Mouse (Mus musculus) heart, embryonic 14.5 days (tissue): ENCODE data around the gene Atrnl1. TPM values are rescaled to one million over a fixed set of nuclear protein-coding genes. Genes with fewer than 3 reads are reported as not detected.

Experiments used
- ATAC-seq: fragments of 200-750 bp; cut with Nextera tagmentation; 2 replicates; pipeline ENCODE4 v1.8.0; 2017; ENCODE audit warnings: low read depth, moderate TSS enrichment; ENCODE audit not compliant: insufficient number of reproducible peaks, insufficient read depth, low FRiP score
- H3K27ac ChIP-seq, 2 experiments: fragments of 200-500 bp in 1 of 2; fragments of 300-500 bp in 1 of 2; sonication (generic) in 1 of 2; replicated peaks in 1 of 2; 2 replicates each; pipeline ENCODE4 v1.5.1; 2012 to 2014; ENCODE audit warnings: low read depth in 2 of 2, low read length in 2 of 2, control low read depth in 1 of 2, mild to moderate bottlenecking in 1 of 2, mixed read lengths in 1 of 2; ENCODE audit not compliant: control insufficient read depth in 1 of 2, insufficient read depth in 1 of 2
- H3K27me3 ChIP-seq: fragments of 300-500 bp; sonication (generic); 2 replicates; pipeline ENCODE4 v1.6.1; 2014; ENCODE audit warnings: mild to moderate bottlenecking, low read length, control low read depth; ENCODE audit not compliant: control insufficient read depth, insufficient read depth
- H3K36me3 ChIP-seq: fragments of 300-500 bp; sonication (generic); 2 replicates; pipeline ENCODE4 v1.6.1; 2014; ENCODE audit warnings: mild to moderate bottlenecking, control low read depth, low read length, mixed read lengths; ENCODE audit not compliant: control insufficient read depth, insufficient read depth
- H3K4me1 ChIP-seq, 2 experiments: fragments of 200-500 bp in 1 of 2; fragments of 300-500 bp in 1 of 2; sonication (generic) in 1 of 2; 2 replicates each; pipeline ENCODE4 v1.6.1; 2012 to 2014; ENCODE audit warnings: low read length in 2 of 2, control low read depth in 1 of 2, mixed read lengths in 1 of 2; ENCODE audit not compliant: control insufficient read depth in 2 of 2, insufficient read depth in 2 of 2
- H3K4me2 ChIP-seq: fragments of 300-500 bp; sonication (generic); 2 replicates; pipeline ENCODE4 v1.6.1; 2014; ENCODE audit warnings: mild to moderate bottlenecking, low read length
- H3K4me3 ChIP-seq, 2 experiments: fragments of 200-500 bp in 1 of 2; fragments of 300-500 bp in 1 of 2; sonication (generic) in 1 of 2; 2 replicates each; pipeline ENCODE4 v1.5.1; 2012 to 2014; ENCODE audit warnings: low read length in 2 of 2, mild to moderate bottlenecking in 2 of 2, control low read depth in 1 of 2, low read depth in 1 of 2, moderate library complexity in 1 of 2; ENCODE audit not compliant: control insufficient read depth in 1 of 2, insufficient read depth in 1 of 2
- H3K9ac ChIP-seq: fragments of 300-500 bp; sonication (generic); 2 replicates; pipeline ENCODE4 v1.6.1; 2014; ENCODE audit warnings: mild to moderate bottlenecking, low read length
- H3K9me3 ChIP-seq: fragments of 300-500 bp; sonication (generic); 2 replicates; pipeline ENCODE4 v1.6.1; 2016; ENCODE audit warnings: low read length, control low read depth; ENCODE audit not compliant: control insufficient read depth
- WGBS: fragments of 180-500 bp; shearing (Covaris S2); extraction: QIAGEN DNeasy Blood & Tissue Kit; methylation state at CpG from one replicate; pipeline ENCODE4 v1.1.7; 2014; 5-methylcytosine and 5-hydroxymethylcytosine counted together
- polyA plus RNA-seq: library from polyadenylated mRNA; unstranded; fragments of >200 nt; fragmentation: Nextera tagmentation; extraction: Ambion mirVana; gene quantifications from 2 replicates; pipeline ENCODE4 v1.2.1, GENCODE M21; 2014

Atrnl1 gene
- polyA plus RNA-seq, 1 experiment from 2014 or later: 4.2 TPM

DNA sequence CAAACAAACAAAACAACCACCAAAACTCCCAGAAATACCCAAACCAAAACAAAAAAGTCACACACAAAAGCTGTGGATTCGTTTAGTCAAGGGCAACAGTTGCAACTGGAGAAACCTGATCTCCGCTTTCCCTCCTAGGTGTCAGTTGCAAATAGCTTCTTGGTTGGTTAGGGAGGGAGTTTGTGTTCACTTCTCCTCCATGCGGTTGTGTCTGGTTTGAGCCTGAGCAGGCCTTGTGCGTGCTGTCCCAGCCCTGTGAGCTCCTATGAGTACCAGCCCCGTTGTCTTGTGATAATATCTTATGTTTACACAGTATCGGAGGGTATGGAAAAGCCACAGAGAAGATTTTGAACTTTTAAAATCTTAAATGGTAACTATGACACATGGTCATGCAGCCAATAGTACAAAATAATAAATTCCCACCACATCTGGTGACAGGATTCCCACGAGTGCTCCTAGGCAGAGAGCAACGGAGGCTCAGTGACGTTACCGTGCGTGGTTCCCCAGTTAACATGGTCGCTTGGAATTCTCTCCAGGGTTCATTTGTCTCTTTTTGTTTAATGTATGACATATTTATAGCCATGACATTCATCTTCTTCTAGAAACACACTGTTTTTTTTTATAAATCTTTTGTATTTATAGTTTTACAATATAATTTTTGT is 46.7 kb downstream of the Atrnl1 start:
- WGBS: 61% methylated on average over 12 of the region's 12 CpGs
- Histone ChIP-seq H3K4me1 (peaks cover 0 to 4% of the 10 kb centered on the region in 2 experiments; a peak in 1 of 4 replicates), H3K27me3 (no peaks in the 10 kb centered on the region), H3K4me2 (no peak overlapping the region), H3K4me3 (no peak overlapping the region), H3K36me3 (peaks cover 31% of the 10 kb centered on the region), H3K9ac (no peak overlapping the region), H3K9me3 (no peaks in the 10 kb centered on the region), H3K27ac (no peak overlapping the region)
- no peak for ATAC-seq

GRCm38 (mm10) chr19:57658111-57659091 is 47.6 kb downstream of the Atrnl1 start:
- H3K9ac ChIP-seq: no peak overlapping the region
- no peak for ATAC-seq
- no peak overlapping the region for H3K4me2 ChIP-seq
- H3K27me3 ChIP-seq: no peaks in the 10 kb centered on the region
- 78% methylated on average over 8 of the region's 8 CpGs for WGBS
- H3K4me1 ChIP-seq: peaks cover 0 to 4% of the 10 kb centered on the region in 2 experiments; a peak in 1 of 4 replicates
- peaks cover 27% of the 10 kb centered on the region for H3K36me3 ChIP-seq
- no peaks in the 10 kb centered on the region for H3K9me3 ChIP-seq
- H3K4me3 ChIP-seq: no peak overlapping the region
- H3K27ac ChIP-seq: peak overlapping the region; percentile 19 to 44; a peak in 2 of 4 replicates

DNA sequence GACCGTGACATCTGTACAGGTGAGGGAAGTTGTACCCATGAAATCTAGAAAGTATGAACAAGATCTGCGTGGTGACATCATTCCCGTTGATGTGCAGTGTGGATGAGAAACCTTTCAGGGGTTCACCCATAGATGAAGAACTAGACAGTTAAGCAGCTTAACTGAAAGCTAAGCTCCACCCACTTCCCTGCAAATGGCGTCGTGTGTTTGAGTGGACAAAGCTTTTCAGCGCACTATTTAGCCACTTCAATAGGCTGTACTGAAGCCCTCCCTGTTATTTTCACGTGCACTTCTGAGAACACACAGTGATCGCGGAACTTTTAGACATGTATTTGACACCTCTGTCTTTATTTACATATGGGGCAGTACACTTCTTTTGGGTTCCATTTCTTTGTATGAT is 56.2 kb downstream of the Atrnl1 start:
- Histone ChIP-seq H3K27ac (no peak overlapping the region), H3K36me3 (0 out of 2 replicates have a peak, but pooled peaks cover 7% of the 10 kb centered on the region), H3K9me3 (no peaks in the 10 kb centered on the region), H3K27me3 (no peaks in the 10 kb centered on the region), H3K4me2 (no peak overlapping the region), H3K4me3 (no peak overlapping the region), H3K4me1 (no peaks in the 10 kb centered on the region), H3K9ac (no peak overlapping the region)
- no peak for ATAC-seq
- 89% methylated on average over 9 of the region's 9 CpGs for WGBS

DNA sequence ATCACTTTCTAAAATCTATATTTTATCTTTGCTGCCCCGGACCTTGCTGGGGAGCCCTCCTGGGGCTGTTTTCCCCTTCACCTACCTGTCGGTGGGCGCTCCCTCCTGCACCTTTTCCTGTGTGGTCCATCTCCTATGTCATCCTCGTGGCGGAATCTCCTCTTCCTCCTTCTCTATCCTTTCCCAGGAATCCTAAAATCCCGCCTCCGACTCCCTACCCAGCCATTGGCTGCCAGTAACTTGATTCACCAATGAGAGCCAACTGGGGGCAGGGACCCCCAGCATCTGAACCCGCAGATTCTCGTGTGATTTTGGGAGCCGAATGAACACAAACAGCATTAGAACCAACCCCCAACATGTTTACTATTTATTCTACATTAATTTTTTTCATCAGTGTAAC is 57.1 kb downstream of the Atrnl1 start:
- Histone ChIP-seq H3K4me3 (no peak overlapping the region), H3K9me3 (no peaks in the 10 kb centered on the region), H3K4me2 (no peak overlapping the region), H3K27me3 (no peaks in the 10 kb centered on the region), H3K36me3 (0 out of 2 replicates have a peak, but pooled peaks cover 7% of the 10 kb centered on the region), H3K9ac (no peak overlapping the region), H3K27ac (no peak overlapping the region), H3K4me1 (no peaks in the 10 kb centered on the region)
- WGBS: 87% methylated on average over 10 of the region's 10 CpGs
- ATAC-seq: no peak

DNA sequence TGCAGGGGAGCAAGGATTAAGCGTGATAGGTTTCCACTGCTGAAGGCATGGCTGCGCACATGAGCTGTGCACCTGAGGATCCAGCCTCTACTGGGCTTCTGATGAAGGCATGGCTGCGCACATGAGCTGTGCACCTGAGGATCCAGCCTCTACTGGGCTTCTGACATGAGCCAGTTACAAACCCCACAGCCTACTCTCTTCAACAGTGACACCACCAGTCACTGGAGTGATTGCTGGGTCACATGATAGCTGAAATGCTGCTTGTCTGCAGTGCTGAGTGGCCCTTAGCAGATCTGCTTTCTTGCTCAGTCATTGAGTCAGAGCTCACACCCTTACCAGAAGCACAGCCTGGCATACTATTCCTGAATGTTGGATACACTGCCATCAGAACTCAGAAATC is 68.6 kb downstream of the Atrnl1 start:
- Histone ChIP-seq H3K9me3 (no peaks in the 10 kb centered on the region), H3K4me3 (no peak overlapping the region), H3K9ac (no peak overlapping the region), H3K27ac (no peak overlapping the region), H3K27me3 (no peaks in the 10 kb centered on the region), H3K4me2 (no peak overlapping the region), H3K4me1 (peaks cover 2 to 4% of the 10 kb centered on the region in 2 experiments; a peak in 2 of 4 replicates), H3K36me3 (peaks cover 9% of the 10 kb centered on the region; the same call in 1 of the 2 replicates)
- no peak for ATAC-seq
- 93% methylated on average over 3 of the region's 3 CpGs for WGBS

DNA sequence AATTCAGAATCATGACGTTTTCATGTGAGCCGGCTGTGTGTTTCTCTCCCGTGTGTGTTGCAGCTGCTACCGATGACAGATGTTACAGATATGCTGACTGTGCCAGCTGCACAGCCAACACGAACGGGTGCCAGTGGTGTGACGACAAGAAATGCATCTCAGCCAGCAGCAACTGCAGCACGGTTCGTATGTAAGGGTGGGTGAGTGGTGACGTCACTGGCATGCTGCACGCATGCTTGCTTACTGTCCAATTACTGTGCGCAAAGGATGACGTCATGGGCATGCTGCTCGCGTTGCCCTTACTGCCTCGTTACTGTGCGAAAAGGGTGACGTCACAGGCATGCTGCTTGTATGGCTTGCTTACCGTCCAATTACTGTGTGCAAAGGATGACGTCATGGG is 75.8 kb downstream of the Atrnl1 start:
- no peaks in the 10 kb centered on the region for H3K27me3 ChIP-seq
- H3K4me3 ChIP-seq: no peak overlapping the region
- H3K36me3 ChIP-seq: 0 out of 2 replicates have a peak, but pooled peaks cover 5% of the 10 kb centered on the region
- 74% methylated on average over 20 of the region's 20 CpGs for whole genome bisulfite sequencing
- H3K9me3 ChIP-seq: no peaks in the 10 kb centered on the region
- no peak overlapping the region for H3K4me2 ChIP-seq
- H3K4me1 ChIP-seq: peaks cover 0 to 4% of the 10 kb centered on the region in 2 experiments; a peak in 1 of 4 replicates
- ATAC-seq: no peak
- no peak overlapping the region for H3K9ac ChIP-seq
- H3K27ac ChIP-seq: no peak overlapping the region

DNA sequence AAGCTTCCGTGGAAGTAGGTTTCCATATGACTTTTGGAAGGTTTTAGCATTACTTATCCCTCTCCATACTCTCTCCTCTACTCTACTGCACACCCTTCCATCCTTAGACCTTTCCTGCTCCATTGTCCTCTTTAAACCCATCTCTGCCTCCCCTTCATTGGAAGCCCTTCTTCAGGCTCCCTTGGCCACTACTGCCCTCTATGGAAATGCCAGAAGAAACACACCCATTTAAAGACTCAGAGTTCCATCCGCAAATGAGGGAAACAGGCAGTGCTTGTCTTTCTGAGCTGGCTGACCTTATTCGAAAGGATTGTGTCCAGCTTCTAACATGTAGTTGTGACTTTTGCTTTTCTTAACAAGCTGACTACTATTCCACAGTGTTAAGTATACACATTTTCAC is 81.7 kb downstream of the Atrnl1 start:
- peaks cover 6% of the 10 kb centered on the region; the same call in 1 of the 2 replicates for H3K36me3 ChIP-seq
- H3K27ac ChIP-seq: no peak overlapping the region
- no peaks in the 10 kb centered on the region for H3K9me3 ChIP-seq
- H3K4me3 ChIP-seq: no peak overlapping the region
- peaks cover 0 to 4% of the 10 kb centered on the region in 2 experiments; a peak in 2 of 4 replicates for H3K4me1 ChIP-seq
- H3K4me2 ChIP-seq: no peak overlapping the region
- ATAC-seq: no peak
- 86% methylated on average over 3 of the region's 3 CpGs for WGBS
- no peaks in the 10 kb centered on the region for H3K27me3 ChIP-seq
- H3K9ac ChIP-seq: no peak overlapping the region
